Mouse (Mus musculus) gastrocnemius, adult 18-20 months (tissue): ENCODE measurements around the gene Chrna1. TPM values are rescaled to one million over a fixed set of nuclear protein-coding genes. Genes with fewer than 3 reads are reported as not detected.
"Not testable (repeated sequence)": the region's sequence is repeated elsewhere in the genome, so short reads cannot be mapped to it uniquely, and the experiment has no call there.

ENCODE experiments used
- DNase-seq: peaks from one replicate; pipeline ENCODE4 v3.0.0; 2021; ENCODE audit warnings: low spot score
- total RNA-seq, 2 experiments: library from RNA; stranded (reverse); gene quantifications; 2 replicates each; pipeline ENCODE4 v1.2.3; 2021

The Chrna1 gene
- total RNA-seq, 2 experiments from 2014 or later = 6.0 to 6.1 TPM

DNA sequence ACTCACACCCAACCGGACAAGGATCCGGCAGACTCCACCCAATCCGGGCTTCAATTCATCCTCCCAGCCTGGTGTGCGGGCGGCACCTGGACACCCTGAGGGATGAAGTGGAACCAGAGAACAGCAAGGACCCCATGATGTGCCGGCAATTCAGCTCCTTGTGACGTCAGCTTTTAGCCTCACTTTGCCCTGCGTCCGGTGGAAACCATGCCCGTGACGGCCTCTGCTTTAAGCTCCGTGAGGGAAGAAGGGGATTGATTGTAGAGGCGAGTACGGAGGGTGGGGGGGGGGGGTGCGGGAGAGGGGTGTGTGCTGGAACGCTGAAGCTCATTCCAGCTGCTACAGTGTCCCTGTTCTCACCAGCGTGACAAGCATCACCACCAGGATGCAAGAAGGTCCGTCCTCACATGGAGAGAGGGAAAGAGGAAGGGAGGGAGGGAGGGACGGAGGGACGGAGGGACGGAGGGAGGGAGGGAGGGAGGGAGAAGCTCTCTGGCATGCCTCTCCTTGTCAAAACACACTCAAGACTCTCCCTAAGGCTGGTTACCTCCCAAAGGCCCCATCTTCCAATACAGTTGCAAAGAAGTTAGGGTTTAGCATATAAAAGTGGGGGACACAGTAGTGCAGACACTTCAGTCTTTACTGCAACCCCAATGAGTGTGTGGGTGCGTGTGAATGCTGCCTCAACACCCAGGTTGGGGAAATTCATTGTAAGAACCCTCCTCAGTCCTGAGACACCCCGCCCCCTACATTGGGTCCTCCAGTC lies 19.1 kb downstream of the Chrna1 start:
- no peak for DNase-seq

DNA sequence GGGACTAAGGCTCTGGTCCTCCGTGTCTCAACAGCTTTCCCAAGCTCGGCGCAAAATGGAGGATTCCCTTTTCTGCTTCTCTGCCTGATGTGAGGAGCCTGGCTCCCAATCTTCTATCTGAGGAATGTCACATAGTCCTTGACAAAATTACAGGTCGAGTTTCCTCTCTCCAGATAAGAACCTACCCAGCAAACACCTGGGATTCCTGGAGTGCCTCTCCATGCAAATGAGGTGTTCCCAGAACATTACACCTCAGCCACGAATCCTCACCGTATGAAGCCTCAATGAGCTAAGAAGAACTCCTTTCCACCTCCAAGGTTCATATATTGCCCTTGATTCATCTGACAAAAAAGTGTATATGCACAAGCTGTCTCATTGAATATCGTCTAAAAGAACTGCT lies 19.7 kb downstream of the Chrna1 start:
- DNase-seq = no peak

DNA sequence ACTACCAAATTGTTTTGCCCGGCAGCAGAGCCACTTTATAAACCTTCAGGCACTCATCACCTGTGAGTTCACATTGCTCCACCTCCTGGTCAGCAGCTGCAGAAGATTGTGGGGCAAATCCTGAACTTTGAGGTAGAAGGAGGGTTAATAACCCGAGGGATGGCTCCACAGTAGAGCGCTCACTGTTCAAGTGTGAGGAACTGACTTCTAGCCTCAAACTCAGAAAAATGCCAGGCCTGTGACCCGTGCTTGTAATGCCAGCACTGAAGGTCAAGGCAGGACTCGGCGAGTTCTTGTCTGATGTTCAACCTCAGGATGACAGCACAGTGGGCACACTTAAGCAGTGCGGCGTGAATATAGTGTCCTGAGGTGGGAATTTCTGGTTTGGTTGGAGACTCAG lies 22.2 kb downstream of the Chrna1 start:
- DNase-seq = no peak

DNA sequence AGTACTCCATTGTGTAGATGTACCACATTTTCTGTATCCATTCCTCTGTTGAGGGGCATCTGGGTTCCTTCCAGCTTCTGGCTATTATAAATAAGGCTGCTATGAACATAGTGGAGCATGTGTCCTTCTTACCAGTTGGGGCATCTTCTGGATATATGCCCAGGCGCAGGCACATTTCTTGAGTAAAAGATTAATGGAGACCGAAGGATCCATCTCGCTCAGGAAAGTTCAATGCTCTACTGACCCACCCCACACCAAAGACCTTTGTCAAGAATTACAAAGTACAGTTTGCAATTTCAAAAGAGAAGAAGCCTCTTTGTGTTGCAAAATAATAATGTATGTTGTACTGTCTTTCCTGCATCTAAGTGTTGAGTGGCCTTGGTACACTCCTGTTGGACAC lies 23.1 kb downstream of the Chrna1 start:
- DNase-seq = not testable (repeated sequence)

GRCm38 (mm10) chr2:73554389-73554788 lies 25.7 kb downstream of the Chrna1 start:
- no peak for DNase-seq

- no peak for DNase-seq
Observed at GRCm38 (mm10) chr2:73552926-73553325, 27.2 kb downstream of the Chrna1 start.

DNA sequence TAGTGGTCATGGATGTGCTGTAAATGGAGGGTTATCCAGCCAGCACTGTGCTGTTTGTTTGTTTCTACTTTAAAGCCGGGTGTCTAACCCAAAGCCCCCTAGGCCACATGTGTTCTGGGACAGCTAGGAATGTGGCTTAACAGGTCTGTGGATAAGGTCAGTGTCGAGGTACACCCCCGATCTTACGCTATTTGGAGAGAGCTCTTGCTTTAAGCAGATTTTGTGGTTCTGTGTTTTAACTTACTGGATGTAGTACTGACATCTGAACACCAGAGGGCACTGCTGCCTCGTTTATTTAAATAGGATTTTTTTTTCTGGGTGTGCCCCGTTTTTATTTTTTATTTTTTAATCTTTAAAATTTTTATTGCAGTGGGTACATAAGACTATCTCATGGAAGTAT lies 29.4 kb downstream of the Chrna1 start:
- DNase-seq = peak; percentile 34

GRCm38 (mm10) chr2:73548542-73548941 lies 31.6 kb downstream of the Chrna1 start:
- no peak for DNase-seq

DNA sequence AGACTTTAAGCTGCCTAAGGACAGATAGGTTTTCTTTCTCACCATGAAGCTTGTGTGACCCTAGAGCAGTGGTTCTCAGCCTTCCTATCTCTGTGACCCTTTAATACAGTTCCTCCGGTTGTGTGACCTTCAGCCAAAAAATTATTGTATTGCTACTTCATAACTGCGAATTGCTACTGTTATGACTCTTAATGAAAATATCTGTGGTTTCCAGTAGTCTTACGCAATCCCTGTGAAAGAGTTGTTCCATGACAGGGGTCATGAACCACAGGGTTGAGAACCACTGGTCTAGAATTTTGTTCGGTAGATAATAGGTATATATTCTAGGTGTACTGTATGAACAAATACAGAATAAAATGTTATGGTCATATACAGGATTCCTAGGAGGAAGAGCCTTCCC lies 32.9 kb downstream of the Chrna1 start:
- DNase-seq = no peak

- no peak for DNase-seq
Observed at GRCm38 (mm10) chr2:73545556-73545955, 34.6 kb downstream of the Chrna1 start.

DNA sequence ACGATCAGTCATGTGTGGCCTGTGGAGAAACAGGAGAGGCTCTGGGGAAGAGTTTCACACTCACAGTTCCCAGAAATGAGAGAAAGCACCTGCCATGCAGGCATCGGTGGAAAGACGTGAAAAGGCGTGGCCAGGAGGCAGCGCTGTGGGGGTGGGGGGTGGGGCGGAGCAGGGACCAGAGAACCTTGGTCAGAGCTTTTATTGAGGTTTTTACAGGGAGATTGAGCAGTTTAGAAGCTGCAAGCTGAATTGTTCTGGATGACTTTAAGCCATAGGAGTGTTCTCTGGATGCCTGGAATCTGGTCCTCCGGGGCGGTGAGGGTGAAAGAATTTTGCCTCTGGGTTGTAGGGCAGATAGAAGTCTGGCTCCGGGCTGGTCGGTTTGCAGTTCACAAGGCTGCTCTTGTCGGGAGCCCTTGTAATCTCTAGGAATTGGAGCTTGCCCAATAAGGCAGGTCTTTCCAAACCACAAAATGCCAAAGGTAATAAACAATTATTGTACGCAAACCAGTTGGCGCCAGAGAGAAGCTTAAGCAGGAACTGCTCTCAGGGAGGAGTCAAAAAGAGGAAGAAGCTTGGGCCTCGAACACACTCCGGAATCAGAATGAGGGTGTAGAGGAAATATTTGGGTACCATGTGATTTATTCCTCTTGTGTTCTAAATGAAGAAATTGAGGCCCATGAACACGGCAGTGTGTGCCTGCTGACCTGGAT lies 39.5 kb downstream of the Chrna1 start:
- no peak for DNase-seq

- DNase-seq = no peak
Observed at GRCm38 (mm10) chr2:73539697-73540096, 40.4 kb downstream of the Chrna1 start.

DNA sequence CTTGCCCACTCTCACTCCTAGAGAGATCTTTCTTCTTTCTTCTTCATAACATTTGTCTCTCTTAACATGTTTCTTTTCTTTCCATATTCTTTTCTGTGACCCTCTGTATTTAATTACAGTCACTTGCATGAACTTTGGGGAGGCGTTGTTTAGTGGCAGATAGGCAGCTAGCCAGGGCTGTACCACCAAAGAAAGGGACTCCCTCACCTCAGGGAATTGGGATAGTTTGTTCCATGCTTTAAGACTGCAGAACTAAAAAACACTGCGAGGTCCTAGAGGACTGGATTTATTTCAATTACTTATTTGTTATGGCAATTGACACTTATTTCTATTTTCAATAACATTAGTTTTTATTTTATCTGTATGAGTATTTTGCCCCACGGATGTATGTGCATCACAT lies 41.0 kb downstream of the Chrna1 start:
- DNase-seq = no peak

DNA sequence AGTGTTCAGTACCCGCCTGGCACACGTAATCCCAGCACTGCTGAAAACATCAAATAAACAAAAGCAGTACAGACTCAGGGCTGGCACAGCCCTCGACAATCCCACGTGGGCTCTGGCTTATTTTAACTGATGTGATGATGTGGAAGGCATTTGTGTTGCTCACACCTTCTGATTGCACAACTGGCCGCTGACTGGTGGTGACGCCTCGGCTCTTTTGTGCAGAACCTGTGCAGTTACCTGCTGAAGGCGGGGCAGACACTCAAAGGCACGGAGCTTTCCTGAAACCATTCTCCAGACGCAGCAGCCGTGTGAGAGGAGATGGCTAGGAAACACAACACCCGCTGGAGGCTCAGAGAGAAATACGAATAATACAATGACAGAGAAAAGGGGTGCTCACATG lies 41.5 kb downstream of the Chrna1 start:
- DNase-seq = no peak

DNA sequence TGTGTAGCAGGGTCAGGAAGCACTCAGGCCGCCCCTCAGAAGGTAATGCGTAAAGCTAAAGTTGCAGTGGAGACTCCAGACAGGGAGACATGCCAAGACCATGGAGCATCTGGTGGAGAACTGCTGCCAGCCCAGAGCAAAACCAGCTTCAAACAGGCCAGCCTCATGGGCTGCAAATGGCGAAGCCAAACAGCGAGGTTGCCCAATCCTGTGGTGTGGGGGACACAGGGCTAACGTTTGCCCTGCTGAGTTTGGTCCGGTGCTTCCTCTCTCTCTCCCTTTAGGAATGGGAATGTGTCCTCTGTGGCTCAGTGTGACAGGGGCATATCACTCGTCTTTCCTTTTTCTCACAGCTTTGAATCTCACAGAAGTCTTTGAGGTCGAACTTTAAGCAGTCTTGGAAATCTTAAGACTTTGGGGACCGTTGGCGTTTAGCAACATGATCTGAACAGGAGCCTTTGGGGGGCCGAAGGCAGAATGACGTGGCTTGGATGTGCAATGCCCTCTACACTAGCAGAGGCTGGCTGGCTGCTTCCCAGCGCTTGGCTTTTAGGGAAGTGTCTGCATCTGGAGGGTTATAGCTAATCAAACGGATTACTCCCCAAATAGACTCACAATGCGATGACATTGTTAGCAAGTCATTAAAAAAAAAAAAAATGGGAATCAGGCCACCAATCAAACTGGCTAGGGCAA lies 43.9 kb downstream of the Chrna1 start:
- no peak for DNase-seq

- no peak for DNase-seq
Observed at GRCm38 (mm10) chr2:73534720-73535119, 45.4 kb downstream of the Chrna1 start.

- DNase-seq = no peak
Observed at GRCm38 (mm10) chr2:73530487-73530886, 49.7 kb downstream of the Chrna1 start.

GRCm38 (mm10) chr2:73529356-73530330 lies 50.5 kb downstream of the Chrna1 start, which contains the start of gene Wipf1:
TSS of gene Wipf1 (minus strand) at chr2:73529734.
- peak; percentile 82 for DNase-seq

- no peak for DNase-seq
Observed at GRCm38 (mm10) chr2:73528516-73529355, 51.4 kb downstream of the Chrna1 start.

DNA sequence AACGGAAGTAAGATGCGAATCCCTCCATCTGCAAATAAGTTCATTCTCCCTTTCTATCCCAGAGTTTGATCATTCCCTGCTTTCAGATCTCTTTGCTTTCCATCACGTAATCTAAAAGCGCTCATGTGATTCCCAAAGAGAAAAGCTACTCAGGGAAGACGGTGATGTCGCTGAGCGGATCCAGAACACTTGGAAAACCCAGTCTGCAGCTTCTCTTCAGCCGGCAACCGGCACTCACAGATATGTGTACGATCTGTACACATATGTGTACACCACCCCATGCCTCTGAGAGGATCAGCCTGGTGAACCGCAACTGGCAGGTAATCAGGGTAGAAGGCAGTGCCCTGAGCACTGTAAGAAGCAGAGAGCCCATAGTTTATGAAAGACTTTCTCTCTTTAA lies 52.2 kb downstream of the Chrna1 start:
- DNase-seq = no peak
